Mouse (Mus musculus) liver, embryonic 14.5 days (tissue): Measurements from ENCODE around the gene 4933405L10Rik.

Experiments used
- CTCF ChIP-seq: IDR thresholded peaks from 2 replicates; pipeline ENCODE4 v1.5.1; 2016; ENCODE audit warnings: antibody characterized with exemption, low read depth, control low read depth
- EP300 ChIP-seq: IDR thresholded peaks from 2 replicates; pipeline ENCODE4 v1.6.1; 2016; ENCODE audit warnings: antibody characterized with exemption, low read depth

GRCm38 (mm10) chr8:105709317-105709716 is 1.9 kb downstream of the 4933405L10Rik start:
- TF ChIP-seq CTCF (no peak), EP300 (no peak)
